Mouse (Mus musculus) cerebellum, adult 2 months (tissue): ENCODE data around the gene Fxr2. TPM values are rescaled to one million over a fixed set of nuclear protein-coding genes. Genes with fewer than 3 reads are reported as not detected.
A peak's percentile ranks its signal among the peaks of the same experiment; 100 is the strongest.

Experiments
- DNase-seq, 2 experiments: peaks; one replicate each; pipeline ENCODE4 v3.0.0; 2021
- H3K27ac ChIP-seq: fragments of 200-500 bp; 2 replicates; pipeline ENCODE4 v1.5.1; 2012; ENCODE audit warnings: low read length, control low read depth, inconsistent platforms; ENCODE audit not compliant: insufficient read depth
- H3K27me3 ChIP-seq: fragments of 200-500 bp; 2 replicates; pipeline ENCODE4 v1.6.1; 2012; ENCODE audit warnings: inconsistent platforms, mild to moderate bottlenecking, low read length, moderate library complexity; ENCODE audit not compliant: control insufficient read depth, insufficient read depth
- H3K4me1 ChIP-seq: fragments of 200-500 bp; 2 replicates; pipeline ENCODE4 v1.6.1; 2011; ENCODE audit warnings: low read length; ENCODE audit not compliant: control insufficient read depth, insufficient read depth
- H3K4me3 ChIP-seq: fragments of 200-500 bp; replicated peaks from 2 replicates; pipeline ENCODE3; 2011; ENCODE audit warnings: mild to moderate bottlenecking, low read depth, low read length, control low read depth; ENCODE audit not compliant: insufficient read depth
- CTCF ChIP-seq: fragments of 200-500 bp; IDR thresholded peaks from 2 replicates; pipeline ENCODE4 v1.5.1; 2011; ENCODE audit warnings: low read depth, mild to moderate bottlenecking, control low read depth, low read length, moderate library complexity, borderline replicate concordance; ENCODE audit not compliant: insufficient read depth
- POLR2A ChIP-seq: fragments of 200-500 bp; IDR thresholded peaks from 2 replicates; pipeline ENCODE4 v1.6.1; 2011; ENCODE audit warnings: low read length, control low read depth, borderline replicate concordance; ENCODE audit not compliant: insufficient read depth
- WGBS: fragments of 180-500 bp; shearing (Covaris S2); methylation state at CpG from one replicate; pipeline ENCODE4 v1.1.7; 2018; 5-methylcytosine and 5-hydroxymethylcytosine counted together
- polyA plus RNA-seq: library from polyadenylated mRNA; depleted of rRNA; stranded (reverse); fragments of >200 nt; gene quantifications from 2 replicates; pipeline ENCODE4 v1.2.3, GENCODE M21; 2012

Fxr2 gene
- polyA plus RNA-seq, 1 experiment = 176 TPM

GRCm38 (mm10) chr11:69654760-69655159 is 22.0 kb downstream of the Fxr2 start:
- DNase-seq = no peak
- Histone ChIP-seq H3K4me3 (no peak overlapping the region), H3K27ac (no peak overlapping the region), H3K4me1 (0 out of 2 replicates have a peak, but pooled peaks cover 5% of the 10 kb centered on the region), H3K27me3 (no peaks in the 10 kb centered on the region)
- no peak for TF ChIP-seq POLR2A
- no peak for TF ChIP-seq CTCF
- WGBS = 55% methylated on average over 9 of the region's 9 CpGs

DNA sequence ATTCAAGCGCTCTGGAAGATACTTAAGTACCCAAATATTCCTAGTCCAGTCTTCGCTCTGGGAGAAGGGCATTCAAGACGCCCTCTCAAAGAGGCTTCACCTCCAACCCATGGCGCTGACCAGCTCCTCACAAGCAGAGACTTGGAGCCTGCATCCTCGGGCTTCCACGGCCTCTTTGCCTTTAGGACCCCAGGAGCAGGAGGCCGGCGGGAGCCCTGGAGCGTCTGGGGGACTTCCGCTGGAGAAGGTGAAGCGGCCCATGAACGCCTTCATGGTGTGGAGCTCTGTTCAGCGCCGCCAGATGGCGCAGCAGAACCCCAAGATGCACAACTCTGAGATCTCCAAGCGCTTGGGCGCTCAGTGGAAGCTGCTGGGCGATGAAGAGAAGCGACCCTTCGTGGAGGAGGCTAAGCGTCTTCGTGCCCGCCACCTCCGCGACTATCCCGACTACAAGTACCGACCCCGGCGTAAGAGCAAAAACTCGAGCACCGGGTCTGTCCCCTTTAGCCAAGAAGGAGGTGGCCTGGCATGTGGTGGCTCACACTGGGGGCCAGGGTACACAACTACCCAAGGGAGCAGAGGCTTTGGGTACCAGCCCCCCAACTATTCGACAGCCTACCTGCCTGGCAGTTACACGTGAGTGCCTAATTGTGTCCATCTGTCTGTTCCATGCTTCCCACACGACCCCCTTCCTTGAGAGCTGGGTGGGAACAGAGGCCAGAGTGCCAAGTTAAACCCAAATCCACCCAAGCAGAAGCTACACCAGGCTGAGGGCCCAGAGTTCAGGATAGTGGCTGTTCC is 22.7 kb downstream of the Fxr2 start, which contains the start of gene Sox15:
Sox15 (plus strand) TSS at position 51 of the 801 bp plus-strand sequence.
- WGBS = 16% methylated on average over 34 of the region's 34 CpGs
- DNase-seq = peak; percentile 69 to 79
- peak within 1 kb of the TSS; percentile 16 for H3K4me3 ChIP-seq
- TF ChIP-seq CTCF = peak; percentile 81
- no peak for TF ChIP-seq POLR2A
- H3K27ac ChIP-seq = no peak within 1 kb of the TSS
- 0 out of 2 replicates have a peak, but pooled peaks cover 5% of the 10 kb centered on the region for H3K4me1 ChIP-seq
- H3K27me3 ChIP-seq = no peaks in the 10 kb centered on the region

DNA sequence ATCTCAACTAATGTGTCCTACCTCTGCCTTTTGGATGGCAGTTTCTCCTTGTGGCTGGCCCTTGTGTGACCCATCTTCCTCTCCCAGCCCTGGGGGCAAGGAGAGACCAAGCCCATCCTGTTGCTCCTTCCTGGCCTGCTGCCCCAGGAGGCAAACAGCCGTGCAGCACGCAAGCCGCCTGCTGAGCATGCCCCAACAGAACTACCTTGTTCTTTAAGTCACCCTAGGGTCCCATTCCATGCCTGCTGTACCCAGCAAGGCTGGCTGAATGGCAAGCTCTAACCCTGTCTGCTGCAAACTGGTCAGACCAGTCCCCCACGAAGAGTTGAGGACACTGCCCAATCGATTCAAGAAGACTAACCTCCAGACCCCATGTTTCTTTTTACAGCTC is 23.3 kb downstream of the Fxr2 start:
- no peak overlapping the region for H3K4me3 ChIP-seq
- TF ChIP-seq POLR2A (no peak), CTCF (no peak)
- H3K27me3 ChIP-seq = no peaks in the 10 kb centered on the region
- no peak overlapping the region for H3K27ac ChIP-seq
- 0 out of 2 replicates have a peak, but pooled peaks cover 5% of the 10 kb centered on the region for H3K4me1 ChIP-seq
- DNase-seq = no peak
- WGBS = 67% methylated on average over 5 of the region's 5 CpGs

DNA sequence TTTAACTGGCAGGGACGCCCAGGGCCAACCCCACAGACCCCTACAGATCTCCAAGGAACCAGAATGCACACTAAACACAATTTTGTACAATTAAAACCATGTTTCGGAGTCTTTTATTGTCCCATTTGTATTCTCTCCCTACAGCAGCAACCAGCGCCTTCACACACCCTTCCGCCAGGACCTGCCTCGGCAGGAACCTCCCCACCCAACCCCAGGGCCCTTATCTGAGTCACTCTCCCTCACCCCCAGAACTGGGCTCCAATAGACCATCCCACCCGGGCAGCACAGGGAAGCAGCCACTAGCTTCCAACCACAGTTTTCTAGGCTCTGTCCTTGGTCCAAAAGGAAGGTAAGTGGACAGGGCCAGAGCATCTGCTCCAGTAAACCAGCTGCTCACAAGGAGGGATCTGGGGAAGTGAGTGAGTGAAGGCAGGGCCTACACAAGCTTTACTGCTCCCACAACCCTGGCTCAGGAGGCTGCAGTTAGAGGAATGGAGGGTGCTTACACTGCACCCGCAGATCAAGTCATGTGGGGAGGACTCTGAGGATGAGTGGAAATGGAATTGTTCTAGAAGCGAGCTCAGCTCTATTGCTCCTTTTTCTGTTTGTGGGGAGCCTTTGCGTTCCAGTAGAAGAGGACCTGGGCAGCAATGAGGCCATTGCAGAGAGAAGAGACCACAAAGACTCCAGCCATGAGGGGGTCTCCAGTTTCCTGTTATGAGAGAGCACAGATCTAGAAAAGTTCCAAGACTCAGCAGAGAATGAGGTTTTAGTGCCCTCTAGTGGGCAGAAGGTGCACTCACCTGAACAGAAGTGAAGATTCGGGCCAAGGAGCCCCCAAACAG is 24.0 kb downstream of the Fxr2 start:
- H3K4me3 ChIP-seq = no peak overlapping the region
- WGBS = 76% methylated on average over 10 of the region's 10 CpGs
- H3K27me3 ChIP-seq = no peaks in the 10 kb centered on the region
- no peak for TF ChIP-seq POLR2A
- peak; percentile 74 for TF ChIP-seq CTCF
- no peak overlapping the region for H3K27ac ChIP-seq
- 0 out of 2 replicates have a peak, but pooled peaks cover 5% of the 10 kb centered on the region for H3K4me1 ChIP-seq
- DNase-seq = peak; percentile 41 to 62

GRCm38 (mm10) chr11:69657462-69657881 is 24.7 kb downstream of the Fxr2 start:
- Histone ChIP-seq H3K27ac (no peak overlapping the region), H3K4me3 (no peak overlapping the region), H3K27me3 (no peaks in the 10 kb centered on the region), H3K4me1 (0 out of 2 replicates have a peak, but pooled peaks cover 5% of the 10 kb centered on the region)
- WGBS = 79% methylated on average over 15 of the region's 15 CpGs
- TF ChIP-seq CTCF (no peak), POLR2A (no peak)
- DNase-seq = no peak

GRCm38 (mm10) chr11:69661221-69661881 is 28.6 kb downstream of the Fxr2 start:
- 34% methylated on average over 3 of the region's 3 CpGs for WGBS
- Histone ChIP-seq H3K4me1 (0 out of 2 replicates have a peak, but pooled peaks cover 3% of the 10 kb centered on the region), H3K4me3 (peak overlapping the region; percentile 85), H3K27ac (no peak overlapping the region), H3K27me3 (no peaks in the 10 kb centered on the region)
- DNase-seq = no peak
- TF ChIP-seq CTCF = no peak
- TF ChIP-seq POLR2A = no peak
